Mouse (Mus musculus) lung, postnatal 25 days (tissue): ENCODE measurements at regions not wholly inside any gene's neighbourhood (a gene's known extent, or its start where the extent isn't known, plus 50 kb on each side); places are given as distances from the start of the nearest gene placed in this dataset.
"Not testable (repeated sequence)": the region's sequence is repeated elsewhere in the genome, so short reads cannot be mapped to it uniquely, and the experiment has no call there.

Experiments
- DNase-seq: peaks from one replicate; pipeline ENCODE4 v3.0.0; 2022; ENCODE audit warnings: low spot score

GRCm38 (mm10) chr14:15868520-15868919 lies 380.6 kb upstream of the Ngly1 start:
- no peak for DNase-seq

- DNase-seq: no peak
Observed at GRCm38 (mm10) chr14:15872013-15872412, 377.1 kb upstream of the Ngly1 start.

- DNase-seq: no peak
Observed at GRCm38 (mm10) chr14:15880146-15880545, 368.9 kb upstream of the Ngly1 start.

GRCm38 (mm10) chr14:15881284-15881683 lies 367.8 kb upstream of the Ngly1 start:
- peak; percentile 31 for DNase-seq

- no peak for DNase-seq
Observed at GRCm38 (mm10) chr14:15884641-15885340, 364.3 kb upstream of the Ngly1 start.

- no peak for DNase-seq
Observed at GRCm38 (mm10) chr14:15897098-15897497, 352.0 kb upstream of the Ngly1 start.

- not testable (repeated sequence) for DNase-seq
Observed at GRCm38 (mm10) chr14:15906429-15906828, 342.7 kb upstream of the Ngly1 start.

- DNase-seq: not testable (repeated sequence)
Observed at GRCm38 (mm10) chr14:15913206-15913605, 335.9 kb upstream of the Ngly1 start.

- DNase-seq: no peak
Observed at GRCm38 (mm10) chr14:15914176-15914575, 334.9 kb upstream of the Ngly1 start.

GRCm38 (mm10) chr14:15924676-15925075 lies 324.4 kb upstream of the Ngly1 start:
- DNase-seq: not testable (repeated sequence)

- no peak for DNase-seq
Observed at GRCm38 (mm10) chr14:15934729-15935128, 314.4 kb upstream of the Ngly1 start.

GRCm38 (mm10) chr14:15970321-15970720 lies 278.8 kb upstream of the Ngly1 start:
- DNase-seq: no peak

GRCm38 (mm10) chr14:15970767-15971166 lies 278.3 kb upstream of the Ngly1 start:
- DNase-seq: no peak

- no peak for DNase-seq
Observed at GRCm38 (mm10) chr14:15971306-15971705, 277.8 kb upstream of the Ngly1 start.

- no peak for DNase-seq
Observed at GRCm38 (mm10) chr14:15977366-15977765, 271.7 kb upstream of the Ngly1 start.

GRCm38 (mm10) chr14:15978329-15978728 lies 270.8 kb upstream of the Ngly1 start:
- DNase-seq: no peak

GRCm38 (mm10) chr14:16005409-16005808 lies 243.7 kb upstream of the Ngly1 start:
- DNase-seq: no peak

- DNase-seq: no peak
Observed at GRCm38 (mm10) chr14:16006968-16007367, 242.1 kb upstream of the Ngly1 start.

GRCm38 (mm10) chr14:16009778-16010177 lies 239.3 kb upstream of the Ngly1 start:
- DNase-seq: no peak

- DNase-seq: no peak
Observed at GRCm38 (mm10) chr14:16023853-16024252, 225.2 kb upstream of the Ngly1 start.

GRCm38 (mm10) chr14:16037771-16038170 lies 211.3 kb upstream of the Ngly1 start:
- no peak for DNase-seq

- no peak for DNase-seq
Observed at GRCm38 (mm10) chr14:16038336-16038735, 210.7 kb upstream of the Ngly1 start.

- no peak for DNase-seq
Observed at GRCm38 (mm10) chr14:16044466-16044865, 204.6 kb upstream of the Ngly1 start.

- not testable (repeated sequence) for DNase-seq
Observed at GRCm38 (mm10) chr14:16072534-16072933, 176.5 kb upstream of the Ngly1 start.
